Mouse (Mus musculus): ENCODE results near the gene Rap1gap. TPM values are rescaled to one million over a fixed set of nuclear protein-coding genes. Genes with fewer than 3 reads are reported as not detected.

Gene Rap1gap
- 0.45 and 2.3 TPM in 2 replicates for total RNA-seq (2014; fragmentation: Nextera tagmentation)
- 0.57 TPM in 1 of 2 replicates, not detected in the other for total RNA-seq (2017)

DNA sequence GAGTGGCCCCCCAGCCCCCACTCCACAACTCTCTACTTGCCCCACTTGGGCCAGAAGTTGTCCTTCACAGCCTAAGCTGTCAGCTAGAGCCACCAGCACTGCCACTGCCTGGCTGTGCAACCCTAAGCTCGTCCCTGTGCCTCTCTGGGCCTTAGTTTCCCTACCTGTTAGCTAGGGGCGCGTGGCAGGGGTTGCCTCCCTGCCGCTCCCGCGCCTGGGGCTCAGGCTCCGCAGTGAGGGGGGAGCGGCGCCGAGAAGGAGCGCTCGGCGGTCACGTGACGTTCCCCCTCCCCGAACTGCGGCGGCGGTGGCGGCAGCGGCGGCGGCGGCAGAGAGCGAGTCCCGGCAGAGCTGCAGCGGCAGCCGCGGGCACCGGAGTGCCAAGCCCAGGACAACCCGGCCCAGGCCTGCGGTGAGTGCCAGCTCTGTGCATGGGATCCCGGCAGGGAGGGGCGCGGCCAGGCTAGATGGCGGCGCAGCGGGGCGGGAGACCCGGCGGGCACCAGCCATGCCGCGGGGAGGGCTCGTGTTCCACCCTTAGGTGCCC, at the start of gene Rap1gap:
Rap1gap (plus strand) TSS at position 294 of the 547 bp plus-strand sequence.
- no peak for ATAC-seq (replicated peaks; ENCODE audit: low FRiP score, low TSS enrichment, poor library complexity, severe bottlenecking)

DNA sequence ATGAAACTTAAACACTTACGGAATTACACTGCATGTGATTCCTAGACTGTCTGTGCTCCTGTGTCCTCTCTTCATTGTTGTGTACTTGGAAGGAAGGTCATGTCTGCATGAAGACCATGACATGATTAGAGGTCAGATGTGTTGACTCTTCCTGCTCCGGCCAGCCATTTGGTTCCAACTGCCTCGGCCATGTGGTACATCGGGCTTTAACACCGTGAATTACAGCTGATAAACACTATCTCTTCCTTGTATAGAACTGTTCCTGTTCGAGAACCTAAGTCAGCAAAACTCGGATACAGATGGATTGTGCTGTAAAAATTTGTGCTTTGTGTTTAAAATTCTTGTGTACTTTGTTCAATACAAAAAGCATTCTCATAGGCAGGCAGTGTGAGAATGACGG, 41.7 kb upstream of the Rap1gap start:
- no peak for ATAC-seq (replicated peaks; ENCODE audit: low FRiP score, low TSS enrichment, poor library complexity, severe bottlenecking)

DNA sequence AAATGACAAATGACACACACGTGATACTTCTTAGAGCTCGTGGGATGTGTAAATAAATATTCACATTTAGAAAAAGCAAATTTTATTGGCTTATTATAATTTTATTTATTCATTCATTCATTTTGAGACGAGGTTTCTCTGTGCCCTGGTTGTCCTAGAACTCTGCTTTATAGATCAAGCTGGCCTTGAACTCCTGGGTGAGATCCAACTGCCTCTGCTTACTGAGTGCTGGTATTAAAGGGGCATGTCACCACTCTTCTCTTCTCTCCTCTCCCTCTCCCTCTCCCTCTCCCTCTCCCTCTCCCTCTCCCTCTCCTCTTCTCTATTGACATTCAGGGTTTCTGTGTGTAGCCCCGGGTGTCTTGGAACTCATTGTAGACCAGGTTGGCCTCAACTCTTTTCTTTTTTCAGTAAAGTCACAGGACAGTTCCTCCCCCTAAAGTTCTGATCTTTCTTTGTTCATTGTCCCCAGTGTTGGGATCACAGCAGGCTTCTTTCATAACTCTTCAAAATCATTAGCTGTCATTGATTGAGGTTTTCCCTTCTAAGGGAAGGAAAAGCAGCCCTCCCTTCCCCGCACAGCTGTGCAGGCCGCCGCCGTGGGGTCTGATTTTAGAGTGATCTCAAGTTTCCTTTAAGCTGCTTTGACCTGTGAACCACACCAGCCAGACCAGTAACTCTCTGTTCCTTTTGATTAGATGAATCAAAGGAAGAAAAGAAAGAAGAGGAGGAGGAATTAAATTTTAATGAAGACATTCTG, 36.9 kb upstream of the Rap1gap start:
- ATAC-seq (replicated peaks; ENCODE audit: low FRiP score, low TSS enrichment, poor library complexity, severe bottlenecking): no peak

DNA sequence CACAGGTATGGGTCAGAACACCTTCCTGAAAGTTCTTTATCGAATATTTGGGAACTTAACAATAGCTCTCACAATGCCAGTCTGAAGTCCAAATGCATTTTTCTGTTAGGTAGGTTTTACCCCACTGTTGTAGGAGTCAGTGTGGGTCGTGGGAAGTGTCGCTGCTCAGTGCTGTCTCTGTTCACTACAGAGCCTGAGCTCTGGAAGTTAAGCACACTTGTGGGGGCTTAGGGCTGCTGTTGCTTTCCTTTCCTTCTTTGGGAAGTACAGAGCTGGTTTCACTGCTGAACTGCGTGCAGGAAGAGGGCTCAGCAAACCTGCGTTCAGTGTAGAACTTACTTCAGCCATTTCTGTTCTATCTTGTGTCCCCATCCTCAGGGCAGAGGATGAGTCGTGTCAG, 36.1 kb upstream of the Rap1gap start:
- no peak for ATAC-seq (replicated peaks; ENCODE audit: low FRiP score, low TSS enrichment, poor library complexity, severe bottlenecking)

DNA sequence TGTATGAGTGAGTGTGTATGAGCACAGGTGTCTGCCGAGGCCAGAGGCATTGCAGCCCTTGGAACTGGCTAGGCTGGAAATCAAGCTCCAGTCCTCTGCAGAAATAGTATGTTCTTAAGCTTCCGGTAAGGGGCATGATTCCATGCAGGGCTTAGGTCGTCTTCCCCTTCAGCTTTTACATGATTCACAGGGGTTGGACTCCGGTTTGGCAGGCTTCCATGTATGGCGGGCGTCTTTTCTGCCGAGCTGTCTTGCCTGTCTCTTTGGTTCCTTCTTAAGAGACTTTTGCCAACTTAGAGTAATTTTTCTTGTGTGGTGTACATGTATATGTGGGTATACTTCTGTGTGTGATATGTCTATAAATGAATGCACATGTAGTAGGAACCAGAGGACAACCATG, 35.2 kb upstream of the Rap1gap start:
- ATAC-seq (replicated peaks; ENCODE audit: low FRiP score, low TSS enrichment, poor library complexity, severe bottlenecking): no peak

DNA sequence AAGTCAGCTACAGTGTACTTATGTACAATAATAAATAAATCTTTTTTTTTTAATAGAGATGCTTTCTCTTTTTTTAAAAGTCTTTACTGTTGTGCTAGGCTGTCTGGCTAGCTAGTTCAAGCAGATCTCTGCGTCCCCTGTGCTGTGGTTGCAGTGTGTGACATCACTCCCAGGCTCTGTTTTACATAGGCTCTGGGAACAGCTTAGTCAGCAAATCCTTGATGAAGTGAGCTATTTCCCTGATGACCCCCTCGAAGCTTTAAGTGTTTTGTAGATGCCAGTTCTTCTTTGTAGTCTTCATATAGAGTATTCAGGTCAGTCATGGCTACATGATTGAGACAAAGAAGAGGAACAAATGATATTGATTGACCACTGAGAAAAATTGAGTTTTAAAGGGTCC, 34.4 kb upstream of the Rap1gap start:
- no peak for ATAC-seq (replicated peaks; ENCODE audit: low FRiP score, low TSS enrichment, poor library complexity, severe bottlenecking)

DNA sequence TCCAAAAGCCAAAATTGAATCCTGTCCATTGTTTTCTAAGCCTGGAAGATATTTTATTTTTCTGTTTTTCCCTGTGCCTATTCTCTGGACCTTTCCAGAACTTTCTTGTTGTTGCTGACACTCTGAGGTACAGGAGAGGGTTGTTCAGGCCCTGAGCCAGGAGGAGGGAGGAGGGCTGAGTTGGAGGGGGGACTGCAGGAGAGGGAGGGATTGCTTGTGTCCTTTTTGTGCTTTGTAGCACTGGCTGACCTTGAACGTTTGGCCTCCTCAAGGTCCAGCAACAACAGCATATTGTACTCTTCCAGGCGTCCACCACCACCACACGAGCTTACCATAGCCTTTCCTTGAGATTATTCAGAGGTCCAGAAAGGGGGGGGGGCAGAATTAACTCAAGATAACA, 32.9 kb upstream of the Rap1gap start:
- ATAC-seq (replicated peaks; ENCODE audit: low FRiP score, low TSS enrichment, poor library complexity, severe bottlenecking): no peak

DNA sequence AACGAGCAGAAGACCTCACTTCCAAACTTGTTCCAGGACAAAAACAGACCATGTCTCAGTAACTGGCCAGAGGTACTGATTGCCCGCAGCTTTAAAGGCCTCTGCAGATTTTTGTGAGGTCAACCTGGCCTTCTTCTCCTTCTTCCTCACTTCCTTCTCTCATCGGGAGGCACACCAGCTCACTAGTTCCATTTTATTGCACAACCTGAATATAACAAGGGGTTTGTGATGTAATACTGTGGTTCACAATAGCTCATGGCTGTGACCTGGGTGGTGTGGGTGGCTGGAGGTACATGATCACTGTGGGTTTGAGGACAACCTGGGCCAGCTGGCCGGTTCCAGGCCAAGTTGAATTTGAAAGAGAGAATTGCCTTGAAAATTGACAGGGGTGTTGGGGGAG, 31.1 kb upstream of the Rap1gap start:
- no peak for ATAC-seq (replicated peaks; ENCODE audit: low FRiP score, low TSS enrichment, poor library complexity, severe bottlenecking)

DNA sequence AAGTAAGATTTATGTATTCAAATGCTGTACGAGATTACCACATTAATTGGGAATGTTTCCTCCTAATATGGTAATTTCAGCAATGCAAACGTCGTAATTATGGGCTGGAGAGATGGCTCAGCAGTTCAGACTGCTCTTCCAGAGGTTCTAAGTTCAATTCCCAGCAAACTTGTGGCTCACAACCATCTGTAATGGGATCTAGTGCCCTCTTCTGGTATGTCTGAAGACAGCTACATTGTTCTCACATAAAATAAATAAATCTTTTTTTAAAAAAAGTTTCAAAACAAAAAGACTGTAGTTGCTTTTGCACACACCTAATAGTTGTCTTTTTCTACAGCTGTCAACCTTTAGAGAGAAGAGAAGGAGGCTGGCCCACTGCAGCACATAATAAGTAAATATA, 27.9 kb upstream of the Rap1gap start:
- no peak for ATAC-seq (replicated peaks; ENCODE audit: low FRiP score, low TSS enrichment, poor library complexity, severe bottlenecking)

DNA sequence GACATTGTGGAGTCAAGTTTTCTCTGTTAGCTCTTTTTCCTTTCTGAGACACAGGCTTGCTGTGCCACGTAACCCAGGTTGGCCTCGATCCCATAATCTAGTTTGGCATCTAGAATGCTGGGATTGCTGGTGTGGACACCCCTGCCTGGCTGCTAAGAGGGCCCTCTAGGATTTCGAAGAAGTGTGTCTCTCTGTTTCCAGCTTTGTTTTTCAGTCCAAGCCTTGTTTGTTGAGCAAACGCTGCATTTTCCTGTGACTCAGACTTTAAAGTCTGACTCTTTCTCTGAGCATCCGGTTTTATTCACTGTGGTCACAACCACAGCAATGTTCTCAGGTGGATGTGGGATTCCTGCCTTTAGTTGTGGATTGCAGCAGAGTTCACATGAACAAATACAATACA, 23.0 kb upstream of the Rap1gap start:
- ATAC-seq (replicated peaks; ENCODE audit: low FRiP score, low TSS enrichment, poor library complexity, severe bottlenecking): no peak

DNA sequence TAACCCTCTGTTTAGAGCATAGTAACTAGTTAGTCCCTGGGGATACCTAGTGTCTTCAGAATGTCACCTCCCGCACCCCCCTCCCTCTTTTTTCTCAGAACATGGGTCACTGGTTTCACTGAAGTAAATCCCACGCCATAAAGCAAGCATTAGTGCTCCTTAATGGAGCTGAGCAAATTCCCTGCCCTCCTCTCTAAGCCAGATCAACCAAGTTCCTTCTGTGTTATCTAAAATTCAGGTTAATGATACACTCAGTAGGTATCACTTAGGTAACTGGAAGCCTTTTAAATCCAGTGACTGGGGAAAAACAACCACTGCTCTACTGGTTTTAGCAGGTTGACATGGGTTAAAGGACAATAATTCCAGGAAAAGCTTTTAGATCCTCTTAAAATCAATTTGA, 22.4 kb upstream of the Rap1gap start:
- ATAC-seq (replicated peaks; ENCODE audit: low FRiP score, low TSS enrichment, poor library complexity, severe bottlenecking): no peak

DNA sequence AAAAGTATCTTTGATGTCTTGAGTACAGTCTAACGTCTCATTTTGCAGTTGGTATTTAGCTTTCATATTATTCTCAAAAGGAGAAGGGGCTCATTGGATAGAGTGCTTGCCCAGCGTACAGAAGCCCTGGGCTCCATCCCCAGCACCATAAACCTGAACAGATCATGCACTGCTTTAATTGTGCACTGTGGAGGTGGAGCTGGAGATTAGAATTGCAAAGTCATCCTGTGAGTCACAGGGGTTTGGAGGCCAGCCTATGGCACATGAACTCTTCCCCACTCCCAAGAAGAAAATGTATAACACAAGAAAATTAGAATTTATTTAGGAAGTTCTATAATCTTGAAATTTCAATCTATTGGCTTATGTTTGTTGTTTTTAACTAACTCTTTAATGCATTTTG, 21.1 kb upstream of the Rap1gap start:
- no peak for ATAC-seq (replicated peaks; ENCODE audit: low FRiP score, low TSS enrichment, poor library complexity, severe bottlenecking)

DNA sequence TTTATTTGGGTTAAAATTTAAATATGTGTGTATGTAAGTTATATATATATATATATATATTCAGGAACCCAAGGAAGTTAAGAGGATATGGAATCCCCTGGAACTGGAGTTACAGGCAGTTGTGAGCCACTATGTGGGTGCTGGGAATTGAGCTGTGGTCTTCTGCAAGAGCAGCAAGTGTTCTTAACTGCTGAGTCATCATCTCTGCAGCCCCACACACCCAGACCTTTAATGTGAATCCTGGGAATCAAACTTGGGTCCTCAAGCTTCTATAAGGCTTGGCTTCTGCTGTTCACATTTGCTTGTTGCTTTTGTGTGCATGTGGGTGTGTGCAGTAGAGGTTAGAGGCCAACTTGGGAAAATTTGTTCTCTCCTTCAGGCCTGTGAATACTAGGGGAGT, 18.3 kb upstream of the Rap1gap start:
- no peak for ATAC-seq (replicated peaks; ENCODE audit: low FRiP score, low TSS enrichment, poor library complexity, severe bottlenecking)

DNA sequence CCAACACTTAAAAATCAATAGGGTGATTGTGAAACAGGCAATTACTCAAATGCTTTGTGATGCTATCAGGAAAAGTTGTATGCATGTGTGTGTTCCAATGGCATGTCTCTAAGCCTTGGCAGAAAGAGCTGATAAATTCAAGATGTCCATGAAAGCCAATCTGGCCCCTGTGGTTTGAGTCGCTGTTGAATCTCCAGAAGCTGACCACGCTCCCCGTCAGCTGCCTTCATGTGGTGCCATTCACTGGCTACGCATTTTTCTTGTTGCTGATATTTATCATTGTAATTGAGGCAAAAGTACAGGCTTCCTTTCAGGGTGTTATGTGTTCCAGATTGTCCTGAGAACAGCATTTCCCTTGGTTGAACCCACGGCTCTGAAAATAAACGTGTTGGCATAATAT, 16.9 kb upstream of the Rap1gap start:
- ATAC-seq (replicated peaks; ENCODE audit: low FRiP score, low TSS enrichment, poor library complexity, severe bottlenecking): no peak

DNA sequence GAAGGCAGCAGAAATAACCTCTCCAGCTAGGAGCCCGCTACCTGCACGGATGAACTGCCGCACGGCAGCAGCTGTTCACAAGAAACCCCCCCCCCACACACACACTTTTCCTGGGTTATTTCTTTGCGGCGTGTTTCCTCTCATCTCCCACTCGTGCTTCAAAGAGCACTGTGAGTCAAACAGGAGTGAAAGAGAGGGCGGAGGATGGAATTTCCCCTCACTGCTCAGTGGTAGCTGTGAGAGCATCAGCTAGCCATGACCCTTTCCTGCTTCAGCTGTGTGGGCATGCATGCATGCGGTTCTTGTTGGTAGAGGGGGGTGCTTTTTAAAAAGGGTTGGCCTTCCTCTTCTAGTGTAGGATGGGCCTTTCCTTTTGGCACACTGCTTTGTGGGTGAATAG, 16.3 kb upstream of the Rap1gap start:
- ATAC-seq (replicated peaks; ENCODE audit: low FRiP score, low TSS enrichment, poor library complexity, severe bottlenecking): no peak

DNA sequence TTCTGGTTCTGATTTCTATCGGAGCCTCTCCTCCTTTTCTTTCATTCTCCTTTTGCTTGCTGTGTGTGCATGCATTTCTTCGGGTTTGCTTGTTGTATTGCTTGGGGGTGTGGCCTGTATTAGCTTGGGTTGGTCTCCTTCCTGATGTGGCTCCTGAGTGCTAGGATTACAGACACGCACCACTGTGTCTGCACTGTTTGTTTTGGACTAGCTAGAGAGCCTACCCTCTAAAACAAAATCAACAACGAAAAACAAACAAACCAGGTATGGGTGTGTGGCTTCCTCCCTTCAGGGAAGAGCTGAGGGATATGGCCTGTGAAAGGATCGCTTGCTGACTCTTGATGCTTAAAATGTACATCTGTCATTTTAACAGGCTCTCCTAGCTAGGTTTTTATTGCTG, 13.6 kb upstream of the Rap1gap start:
- no peak for ATAC-seq (replicated peaks; ENCODE audit: low FRiP score, low TSS enrichment, poor library complexity, severe bottlenecking)

DNA sequence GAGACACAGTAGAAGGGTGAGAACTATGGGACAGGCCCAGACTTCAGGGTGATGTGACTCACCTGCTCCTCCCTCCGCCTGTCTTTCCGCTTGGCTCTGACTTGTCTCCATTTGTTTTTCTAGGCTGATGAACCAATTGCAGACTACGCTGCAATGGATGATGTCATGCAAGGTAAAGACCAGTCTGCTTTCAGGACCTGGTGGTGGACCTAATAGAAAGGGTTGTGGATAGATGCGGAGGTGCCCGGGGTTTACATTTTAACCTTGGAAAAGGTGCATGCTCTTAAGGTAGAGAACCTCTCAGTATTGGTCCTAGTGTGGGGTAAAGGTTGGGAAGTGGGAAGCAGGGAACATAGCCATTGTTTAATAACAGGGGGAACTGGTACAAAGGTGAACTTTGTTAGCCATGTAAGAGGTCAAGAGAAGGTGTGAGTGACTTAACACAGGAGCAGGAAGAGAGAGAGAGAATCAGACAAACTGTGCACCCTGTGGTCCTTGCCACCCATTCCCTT, 11.6 kb upstream of the Rap1gap start:
- ATAC-seq (replicated peaks; ENCODE audit: low FRiP score, low TSS enrichment, poor library complexity, severe bottlenecking): no peak

DNA sequence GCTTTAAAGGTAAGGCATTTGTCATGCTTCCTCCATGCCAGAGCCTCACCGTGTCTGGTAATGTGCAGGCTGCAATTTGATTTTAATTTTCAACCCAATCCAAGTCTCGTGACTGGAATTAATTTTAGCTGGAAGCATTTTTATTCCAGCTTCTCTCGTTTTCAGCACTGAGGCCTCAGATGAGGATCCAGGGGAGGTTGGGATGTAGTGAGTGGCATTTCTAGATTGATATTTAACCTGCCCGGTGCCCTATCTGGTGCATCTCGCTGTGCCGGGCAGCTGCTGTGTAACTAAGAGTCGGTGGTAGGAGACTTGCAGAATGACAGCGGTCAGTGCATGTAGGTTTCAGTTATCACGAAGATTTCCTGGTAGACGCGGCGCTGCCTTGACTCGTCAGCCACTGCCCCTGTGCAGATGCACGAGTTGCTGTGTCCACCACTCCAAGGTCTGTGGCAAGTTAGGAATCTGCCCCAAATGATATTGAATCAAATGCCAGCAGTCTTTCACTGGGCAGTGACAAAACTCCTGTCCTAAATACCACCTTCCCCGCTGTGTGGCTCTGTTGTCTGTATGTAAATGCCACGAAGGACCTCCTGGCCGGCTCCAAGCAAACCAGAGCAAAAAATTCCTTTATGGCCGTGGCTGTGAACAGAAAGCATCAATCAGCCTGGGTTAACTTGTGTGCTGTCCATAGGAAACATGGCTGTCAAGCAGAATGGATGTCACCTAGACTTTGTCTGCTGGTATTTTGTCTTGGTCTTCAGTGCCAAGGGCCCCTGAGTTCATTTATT, 9.1 kb upstream of the Rap1gap start:
- ATAC-seq (replicated peaks; ENCODE audit: low FRiP score, low TSS enrichment, poor library complexity, severe bottlenecking): no peak

DNA sequence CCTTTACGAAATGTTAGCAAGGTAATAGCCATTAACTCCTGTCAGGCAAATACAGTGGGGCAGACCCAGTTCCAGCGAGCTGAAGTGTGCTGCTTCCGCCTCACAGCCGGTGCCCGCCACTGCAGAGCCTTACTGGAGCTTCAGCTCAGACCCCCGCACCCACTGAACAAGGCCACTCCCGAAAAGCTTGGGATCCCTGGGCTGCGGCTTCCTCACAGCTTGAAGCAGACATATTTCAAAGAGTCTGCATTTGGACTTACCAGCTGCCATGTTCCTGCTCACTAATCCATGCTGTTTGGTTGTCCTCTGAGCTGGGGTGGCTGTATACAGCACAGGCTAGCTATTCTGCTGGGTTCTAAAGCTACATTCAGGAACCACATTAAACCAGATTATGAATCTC, 6.9 kb upstream of the Rap1gap start:
- no peak for ATAC-seq (replicated peaks; ENCODE audit: low FRiP score, low TSS enrichment, poor library complexity, severe bottlenecking)

DNA sequence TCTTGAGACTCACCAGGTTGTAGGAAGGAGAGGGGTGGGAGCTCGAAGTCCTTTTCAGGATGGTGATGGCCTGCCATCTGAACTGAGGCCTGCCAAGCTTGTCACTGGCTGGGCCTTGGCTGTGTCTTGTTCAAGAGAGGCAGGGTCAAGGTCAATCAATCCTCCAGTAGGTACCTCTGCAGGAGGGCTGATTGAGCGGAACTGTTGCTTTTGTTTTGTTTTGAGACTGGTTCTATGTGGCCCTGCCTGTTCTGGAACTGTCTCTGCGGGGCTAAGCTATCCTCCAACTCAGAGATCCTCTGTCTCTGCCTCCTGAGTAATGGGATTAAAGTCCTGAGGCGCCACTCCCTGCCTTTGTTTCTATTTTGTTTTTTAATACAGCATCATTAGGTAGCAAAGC, 5.0 kb upstream of the Rap1gap start:
- no peak for ATAC-seq (replicated peaks; ENCODE audit: low FRiP score, low TSS enrichment, poor library complexity, severe bottlenecking)
